Mouse (Mus musculus) testis, adult 2 months (tissue): ENCODE measurements around the gene 1600002K03Rik. TPM values are rescaled to one million over a fixed set of nuclear protein-coding genes. Genes with fewer than 3 reads are reported as not detected.

ENCODE experiments used
- H3K27ac ChIP-seq: fragments of 200-500 bp; 2 replicates; pipeline ENCODE4 v1.5.1; 2012; ENCODE audit warnings: low read depth, low read length; ENCODE audit not compliant: control insufficient read depth, insufficient read depth
- H3K27me3 ChIP-seq: fragments of 200-500 bp; 2 replicates; pipeline ENCODE4 v1.6.1; 2012; ENCODE audit warnings: mild to moderate bottlenecking, low read length, moderate library complexity; ENCODE audit not compliant: control insufficient read depth, insufficient read depth
- H3K36me3 ChIP-seq: fragments of 200-500 bp; 2 replicates; pipeline ENCODE4 v1.6.1; 2012; ENCODE audit warnings: mild to moderate bottlenecking, low read length; ENCODE audit not compliant: control insufficient read depth, insufficient read depth
- H3K4me1 ChIP-seq: fragments of 200-500 bp; 2 replicates; pipeline ENCODE4 v1.6.1; 2012; ENCODE audit warnings: low read length; ENCODE audit not compliant: control insufficient read depth, insufficient read depth
- H3K4me3 ChIP-seq: fragments of 200-500 bp; 2 replicates; pipeline ENCODE4 v1.5.1; 2012; ENCODE audit warnings: low read depth, mild to moderate bottlenecking, low read length, moderate library complexity, mixed read lengths; ENCODE audit not compliant: control insufficient read depth
- CTCF ChIP-seq: fragments of 200-500 bp; IDR thresholded peaks from 2 replicates; pipeline ENCODE4 v1.5.1; 2012; ENCODE audit warnings: low read depth, mild to moderate bottlenecking, inconsistent platforms, low read length, moderate library complexity; ENCODE audit not compliant: control insufficient read depth, insufficient read depth, insufficient replicate concordance
- POLR2A ChIP-seq: fragments of 200-500 bp; IDR thresholded peaks from 2 replicates; pipeline ENCODE4 v1.6.1; 2012; ENCODE audit warnings: low read depth, mild to moderate bottlenecking, inconsistent platforms, low read length, moderate library complexity; ENCODE audit not compliant: control insufficient read depth
- polyA plus RNA-seq: library from polyadenylated mRNA; depleted of rRNA; stranded (reverse); fragments of >200 nt; gene quantifications from 2 replicates; pipeline ENCODE4 v1.2.3, GENCODE M21; 2012

1600002K03Rik gene
- polyA plus RNA-seq, 1 experiment = 7.9 TPM

- TF ChIP-seq CTCF (no peak), POLR2A (no peak)
- Histone ChIP-seq H3K27ac (no peak overlapping the region), H3K27me3 (no peaks in the 10 kb centered on the region; the same call in 1 of the 2 replicates), H3K4me1 (peaks cover 12% of the 10 kb centered on the region), H3K36me3 (no peaks in the 10 kb centered on the region), H3K4me3 (peak overlapping the region; percentile 68)
Measured at GRCm38 (mm10) chr10:80189999-80190398, 17.3 kb downstream of the 1600002K03Rik start.

- TF ChIP-seq POLR2A = no peak
- no peak for TF ChIP-seq CTCF
- Histone ChIP-seq H3K27ac (no peak overlapping the region), H3K27me3 (no peaks in the 10 kb centered on the region; the same call in 1 of the 2 replicates), H3K4me1 (peaks cover 12% of the 10 kb centered on the region), H3K4me3 (peak overlapping the region; percentile 68), H3K36me3 (no peaks in the 10 kb centered on the region)
Measured at GRCm38 (mm10) chr10:80190491-80191051, 17.8 kb downstream of the 1600002K03Rik start.

- no peak overlapping the region for H3K27ac ChIP-seq
- no peaks in the 10 kb centered on the region; the same call in 1 of the 2 replicates for H3K27me3 ChIP-seq
- H3K4me1 ChIP-seq = peaks cover 12% of the 10 kb centered on the region
- H3K4me3 ChIP-seq = no peak overlapping the region
- no peaks in the 10 kb centered on the region for H3K36me3 ChIP-seq
- TF ChIP-seq POLR2A = no peak
- TF ChIP-seq CTCF = no peak
Measured at GRCm38 (mm10) chr10:80193976-80194375, 21.2 kb downstream of the 1600002K03Rik start.

GRCm38 (mm10) chr10:80194441-80194840 lies 21.7 kb downstream of the 1600002K03Rik start:
- TF ChIP-seq POLR2A (no peak), CTCF (no peak)
- Histone ChIP-seq H3K27ac (no peak overlapping the region), H3K4me1 (peaks cover 12% of the 10 kb centered on the region), H3K27me3 (no peaks in the 10 kb centered on the region; the same call in 1 of the 2 replicates), H3K4me3 (no peak overlapping the region), H3K36me3 (no peaks in the 10 kb centered on the region)

GRCm38 (mm10) chr10:80196167-80196566 lies 23.4 kb downstream of the 1600002K03Rik start:
- Histone ChIP-seq H3K27me3 (no peaks in the 10 kb centered on the region), H3K4me3 (no peak overlapping the region), H3K36me3 (no peaks in the 10 kb centered on the region), H3K4me1 (peaks cover 7% of the 10 kb centered on the region), H3K27ac (no peak overlapping the region)
- TF ChIP-seq POLR2A = no peak
- TF ChIP-seq CTCF = no peak

- no peak for TF ChIP-seq CTCF
- no peak for TF ChIP-seq POLR2A
- H3K4me1 ChIP-seq = peaks cover 7% of the 10 kb centered on the region
- H3K36me3 ChIP-seq = no peaks in the 10 kb centered on the region
- H3K4me3 ChIP-seq = no peak overlapping the region
- no peak overlapping the region for H3K27ac ChIP-seq
- H3K27me3 ChIP-seq = no peaks in the 10 kb centered on the region
Measured at GRCm38 (mm10) chr10:80196778-80197581, 24.2 kb downstream of the 1600002K03Rik start.

GRCm38 (mm10) chr10:80199440-80200008 lies 26.8 kb downstream of the 1600002K03Rik start:
- no peaks in the 10 kb centered on the region for H3K4me1 ChIP-seq
- no peaks in the 10 kb centered on the region for H3K27me3 ChIP-seq
- H3K4me3 ChIP-seq = no peak overlapping the region
- no peak overlapping the region for H3K27ac ChIP-seq
- TF ChIP-seq CTCF = peak; percentile 71; the same call in 1 of the 2 replicates
- TF ChIP-seq POLR2A = no peak
- H3K36me3 ChIP-seq = no peaks in the 10 kb centered on the region
